Mouse (Mus musculus) spleen, postnatal 14 days (tissue): ENCODE results near the gene Xrcc1.

Source experiments
- DNase-seq, 2 experiments: peaks; one replicate each; pipeline ENCODE4 v3.0.0; 2021 to 2022; ENCODE audit warnings: low spot score in 2 of 2

Xrcc1 gene

DNA sequence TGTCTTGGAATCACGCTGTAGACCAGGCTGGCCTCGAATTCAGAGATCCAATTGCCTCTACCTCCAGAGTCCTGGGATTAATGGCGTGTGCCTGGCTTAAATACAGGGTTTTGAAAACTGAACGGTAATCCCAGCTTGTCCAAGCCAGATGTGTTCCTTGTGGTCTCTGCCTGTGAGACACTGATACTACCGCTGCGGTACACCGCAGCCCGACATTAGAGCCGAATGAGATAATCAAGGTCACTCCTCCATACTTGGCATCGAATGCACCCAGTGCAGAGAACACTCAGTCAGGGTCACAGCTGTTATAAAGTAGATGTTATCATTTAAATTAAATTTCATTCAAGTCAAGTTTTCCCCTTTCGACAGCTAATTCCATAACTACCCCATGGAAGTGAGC, 17.2 kb upstream of the Xrcc1 start:
- DNase-seq, result no peak

- no peak for DNase-seq
Measured at GRCm38 (mm10) chr7:24529580-24529979, 16.5 kb upstream of the Xrcc1 start.

DNA sequence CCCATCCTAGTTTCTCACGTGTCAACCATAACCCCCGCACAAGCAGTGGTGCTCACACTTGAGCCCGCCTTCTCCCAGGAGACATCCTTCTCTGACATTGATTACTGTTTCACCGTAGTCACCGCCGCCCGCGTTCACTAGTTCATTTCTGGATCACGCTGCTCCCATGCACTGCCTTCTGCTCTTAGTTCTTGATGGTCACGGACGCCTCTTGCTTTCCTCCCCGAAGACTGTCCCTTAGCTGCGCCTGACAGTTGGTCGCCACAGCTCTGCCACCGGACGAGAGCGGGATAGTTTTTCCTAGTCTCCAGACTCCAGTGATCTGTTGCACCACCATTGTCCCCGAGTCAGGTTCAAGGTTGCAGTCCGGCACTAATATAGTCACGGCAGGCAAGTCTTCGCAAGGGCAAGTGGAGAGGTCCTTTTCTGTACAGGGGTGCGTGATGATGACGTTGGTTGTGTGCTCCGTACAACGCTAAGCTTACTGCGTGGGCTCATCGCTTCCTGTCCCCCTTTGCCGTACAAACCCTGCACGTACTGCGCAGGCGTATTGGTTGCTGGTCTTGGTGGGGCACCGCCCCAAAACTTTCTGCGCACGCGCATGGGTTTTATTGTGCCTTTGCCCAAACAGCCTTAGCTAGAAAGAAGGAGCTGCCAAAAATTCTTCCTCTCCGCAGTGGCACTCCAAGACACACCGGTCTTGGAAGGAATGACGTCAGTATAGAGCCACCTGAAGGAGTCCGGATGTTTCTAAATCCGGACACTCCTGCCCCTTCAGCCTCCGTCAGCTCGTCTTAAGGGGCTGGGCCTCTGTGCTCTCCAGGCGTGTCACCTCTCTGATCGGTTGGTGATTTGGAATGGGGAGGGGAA, 15.8 kb upstream of the Xrcc1 start, which contains the start of gene Irgq:
TSS of gene Irgq (plus strand) at position 628 of the 870 bp plus-strand sequence.
- DNase-seq, result peak; percentile 93

GRCm38 (mm10) chr7:24531211-24531971, 14.7 kb upstream of the Xrcc1 start:
- DNase-seq, result peak; percentile 51 to 74

DNA sequence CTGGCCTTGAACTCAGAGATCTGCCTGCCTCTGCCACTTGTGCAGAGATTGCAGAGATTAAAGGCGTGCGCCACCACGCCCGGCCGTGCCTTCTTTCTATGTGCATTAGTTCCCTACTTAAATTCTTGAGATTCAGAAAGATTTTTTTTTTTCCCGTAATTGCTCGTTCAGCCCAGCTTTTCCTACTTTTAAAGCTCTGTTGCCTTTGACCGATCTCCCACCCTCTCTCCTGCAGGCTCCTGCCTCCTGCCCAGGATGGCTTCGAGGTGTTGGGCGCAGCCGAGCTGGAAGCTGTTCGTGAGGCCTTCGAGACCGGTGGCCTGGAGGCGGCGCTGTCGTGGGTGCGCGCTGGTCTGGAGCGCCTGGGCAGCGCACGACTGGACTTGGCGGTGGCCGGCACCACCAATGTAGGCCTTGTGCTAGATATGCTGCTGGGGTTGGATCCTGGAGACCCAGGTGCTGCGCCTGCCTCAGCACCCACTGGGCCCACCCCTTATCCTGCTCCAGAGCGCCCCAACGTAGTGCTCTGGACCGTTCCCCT, 13.0 kb upstream of the Xrcc1 start:
- no peak for DNase-seq

- DNase-seq, result no peak
Measured at GRCm38 (mm10) chr7:24533806-24534205, 12.3 kb upstream of the Xrcc1 start.

GRCm38 (mm10) chr7:24534301-24534700, 11.8 kb upstream of the Xrcc1 start:
- no peak for DNase-seq

DNA sequence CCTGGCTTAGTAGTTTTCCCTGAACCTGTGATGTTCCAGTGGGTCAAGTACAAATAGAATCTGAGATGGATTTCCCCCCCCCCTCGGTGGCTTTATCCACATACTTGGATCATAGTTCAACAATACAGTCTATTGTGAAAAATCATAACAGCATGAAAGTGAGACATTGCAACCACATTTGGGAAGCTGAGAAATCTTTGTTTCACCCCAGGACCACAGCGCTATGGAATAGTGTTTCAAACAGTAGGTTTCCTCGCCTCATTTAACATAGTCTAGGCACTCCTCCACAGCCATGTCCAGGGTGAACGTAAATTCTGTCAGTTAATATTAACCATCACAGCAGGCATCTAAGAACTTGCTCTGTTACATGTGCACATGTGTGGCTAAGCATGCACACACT, 9.0 kb upstream of the Xrcc1 start:
- DNase-seq, result no peak

GRCm38 (mm10) chr7:24537591-24537990, 8.5 kb upstream of the Xrcc1 start:
- no peak for DNase-seq

DNA sequence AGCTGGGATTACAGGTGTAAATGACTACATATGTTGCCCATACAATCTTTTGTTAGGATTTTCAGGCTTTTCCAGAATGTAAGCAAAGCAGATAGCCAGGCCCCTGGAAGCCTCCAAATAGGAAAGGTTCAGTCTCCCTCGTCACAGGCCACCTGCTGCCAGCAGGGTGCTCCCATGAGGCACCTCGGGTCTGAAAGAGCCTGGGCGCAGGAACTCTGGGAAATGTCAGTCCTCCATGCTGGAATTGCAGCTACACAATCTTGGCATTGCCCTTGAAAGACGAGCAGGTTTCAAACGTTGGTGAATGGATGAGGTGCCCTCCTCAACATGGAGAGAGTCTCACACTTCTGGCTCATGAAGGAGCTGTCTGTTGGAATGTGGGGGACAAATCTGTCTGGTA, 7.9 kb upstream of the Xrcc1 start:
- DNase-seq, result no peak

DNA sequence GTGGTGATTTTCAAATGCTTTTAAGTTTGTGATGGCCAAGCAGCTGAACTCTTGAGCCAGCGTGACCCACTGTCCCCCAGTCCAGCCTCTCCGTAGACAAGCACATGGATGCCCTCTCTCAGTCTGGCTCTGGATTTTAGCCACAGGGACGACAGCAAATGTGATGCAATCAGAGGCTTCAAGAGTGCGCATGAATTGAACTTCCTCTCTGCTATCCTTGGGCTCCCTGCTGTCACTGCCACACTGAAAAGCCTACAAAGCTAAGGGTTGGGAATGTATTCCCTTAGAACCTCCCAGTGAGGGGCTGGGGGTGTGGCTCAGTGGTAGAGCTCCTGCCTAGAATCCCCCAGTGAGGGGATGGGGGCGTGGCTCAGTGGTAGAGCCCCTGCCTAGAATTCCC, 7.4 kb upstream of the Xrcc1 start:
- no peak for DNase-seq

GRCm38 (mm10) chr7:24539686-24540085, 6.4 kb upstream of the Xrcc1 start:
- DNase-seq, result no peak

DNA sequence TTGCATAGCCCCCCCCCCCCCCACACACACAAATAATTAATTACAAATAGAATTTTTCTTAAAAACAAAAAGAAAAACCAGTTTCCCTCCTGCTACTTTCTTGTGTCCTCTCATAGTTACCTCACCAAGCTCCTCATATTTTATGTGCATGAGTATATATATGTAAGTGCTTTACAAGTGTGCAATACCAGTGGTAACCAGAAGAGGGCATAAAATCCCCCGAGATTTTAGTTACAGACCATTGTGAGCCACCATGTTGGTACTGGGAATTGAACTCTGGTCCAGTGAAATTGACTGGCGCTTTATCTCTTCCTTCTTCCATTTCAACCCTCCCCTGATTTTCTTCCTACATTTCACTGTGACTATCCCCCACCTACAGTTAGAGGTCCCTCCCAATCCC, 1.6 kb upstream of the Xrcc1 start:
- DNase-seq, result no peak

DNA sequence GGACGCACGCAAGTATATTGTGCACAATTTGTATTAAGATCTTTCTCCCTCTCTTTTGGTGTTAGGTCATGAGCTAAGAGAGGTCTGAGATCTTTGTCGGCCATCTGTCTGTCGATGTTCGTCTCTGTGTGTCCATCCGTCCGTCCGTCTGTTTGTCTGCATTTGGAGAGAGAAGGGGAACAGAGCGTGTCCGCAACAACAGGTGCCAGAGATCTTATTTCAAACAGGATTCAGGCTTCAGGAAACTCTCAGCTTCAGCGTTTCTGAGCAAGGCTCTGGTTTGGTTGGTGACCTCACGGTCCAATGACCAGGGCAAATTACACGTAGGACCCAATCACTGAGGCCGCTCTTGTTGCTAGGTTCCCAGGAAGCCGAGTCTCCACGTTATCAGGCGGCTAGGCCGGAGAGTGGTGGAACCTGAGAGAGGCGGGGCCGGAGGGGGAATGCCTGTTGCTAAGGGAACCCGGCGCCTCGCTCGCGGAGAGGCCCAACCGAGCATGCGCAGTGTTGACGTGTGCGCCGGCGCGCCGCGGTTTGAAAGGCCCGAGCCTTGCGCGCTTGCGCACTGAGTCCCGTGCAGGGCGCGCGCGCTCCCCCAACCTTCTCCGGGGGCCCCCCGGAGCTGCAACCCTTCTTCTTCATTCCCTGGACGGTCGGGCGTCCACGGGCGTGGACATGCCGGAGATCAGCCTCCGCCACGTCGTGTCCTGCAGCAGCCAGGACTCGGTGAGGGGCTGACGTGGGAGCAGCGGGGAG, 723 bp downstream of the Xrcc1 start:
- DNase-seq, result peak; percentile 97

DNA sequence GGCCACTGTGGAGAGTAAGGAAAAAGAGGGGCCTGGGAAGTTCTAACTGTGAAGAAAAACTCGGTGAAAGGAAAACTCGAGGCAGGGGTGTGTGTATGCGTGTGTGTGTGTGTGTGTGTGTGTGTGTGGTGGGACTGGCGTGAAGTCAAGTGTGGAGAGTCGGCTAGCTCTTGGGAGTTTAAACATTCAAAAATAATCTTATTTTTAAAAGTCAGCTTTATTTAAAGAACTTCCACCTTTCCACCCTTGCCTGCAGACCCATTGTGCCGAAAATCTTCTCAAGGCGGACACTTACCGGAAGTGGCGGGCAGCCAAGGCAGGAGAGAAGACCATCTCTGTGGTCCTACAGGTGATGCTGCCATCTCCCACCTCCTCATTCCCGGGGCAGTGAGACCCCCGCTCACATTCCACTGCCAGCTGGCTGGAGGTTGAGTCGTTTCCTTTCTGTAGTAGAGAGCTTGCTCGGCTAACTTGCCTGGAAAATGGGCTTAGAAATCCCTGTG, 1.5 kb downstream of the Xrcc1 start:
- no peak for DNase-seq

GRCm38 (mm10) chr7:24551985-24552759, 6.1 kb downstream of the Xrcc1 start:
- DNase-seq, result no peak

DNA sequence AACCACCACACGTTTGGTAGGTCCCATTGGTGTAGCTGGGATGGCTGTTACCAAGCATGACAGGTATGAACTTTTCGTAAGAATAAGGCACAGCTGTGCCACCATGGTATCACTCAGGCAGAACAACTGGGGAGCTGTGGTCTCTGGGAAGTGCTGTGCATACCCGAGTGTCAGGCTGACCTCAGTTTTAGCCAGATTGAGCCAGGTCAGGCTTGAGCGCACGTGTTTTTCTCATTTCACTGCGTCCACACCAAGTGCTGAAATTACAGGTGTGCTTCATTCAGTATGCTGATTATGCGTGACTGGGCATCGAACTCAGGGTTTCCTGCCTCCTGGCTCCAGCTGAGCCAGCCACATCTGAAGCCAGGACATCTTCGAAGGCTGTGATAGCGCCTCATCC, 9.7 kb downstream of the Xrcc1 start:
- no peak for DNase-seq

DNA sequence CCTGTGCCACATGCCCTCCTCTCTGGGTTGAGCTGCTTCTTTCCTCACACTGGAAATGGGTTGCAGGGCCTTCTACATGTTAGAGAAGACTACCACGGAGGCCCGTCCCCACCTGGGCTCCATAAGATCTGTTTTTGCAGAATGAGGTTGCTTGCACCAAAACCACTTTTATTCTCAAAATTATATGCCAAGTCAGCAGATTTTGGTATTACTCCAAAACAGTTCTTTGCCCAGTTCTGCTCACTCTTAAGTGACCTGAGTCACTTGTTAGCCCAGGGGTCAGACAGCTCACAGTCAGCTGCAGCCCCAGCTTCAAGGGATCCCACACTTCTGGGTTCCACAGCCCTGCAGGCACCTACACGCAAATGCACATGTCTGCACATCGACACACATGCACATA, 15.4 kb downstream of the Xrcc1 start:
- DNase-seq, result no peak

DNA sequence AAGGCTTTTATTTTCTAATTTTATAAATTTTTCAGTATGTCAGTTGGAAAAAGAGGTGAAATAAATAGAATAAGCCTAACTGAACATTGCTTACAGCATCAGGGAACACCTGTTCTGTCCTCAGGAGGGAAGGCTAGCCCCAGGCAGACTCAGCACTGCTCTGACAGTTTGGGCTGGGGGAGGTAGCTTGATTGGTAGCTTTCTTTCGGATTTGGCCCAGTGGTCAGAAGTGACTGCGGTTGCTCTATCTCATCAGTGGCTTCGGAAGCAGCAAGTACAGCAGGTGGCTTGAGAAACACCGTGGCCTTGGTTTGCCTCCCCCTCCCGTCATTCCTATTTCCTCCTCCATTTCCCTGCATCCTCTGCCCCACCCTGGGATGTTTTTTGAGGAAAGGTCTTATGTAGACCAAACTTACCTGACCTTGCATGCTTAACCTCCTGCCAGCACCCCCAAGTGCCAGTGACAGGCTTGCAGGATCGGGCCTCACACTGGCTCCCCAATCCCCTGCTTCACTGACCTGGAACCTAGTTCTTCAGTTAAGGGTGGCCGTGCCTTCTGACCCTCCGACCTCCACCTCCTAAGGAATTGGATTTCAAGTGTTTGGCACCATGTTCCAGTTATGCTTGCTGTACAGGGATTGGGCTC, 17.2 kb downstream of the Xrcc1 start:
- DNase-seq, result no peak

GRCm38 (mm10) chr7:24563837-24564206, 17.7 kb downstream of the Xrcc1 start:
- no peak for DNase-seq
